In genomic region chr10:38908277-38908676, GRCm38 (mm10) we compare ENCODE assay signal across 9 mouse cellular contexts. TPM values are rescaled to one million over a fixed set of nuclear protein-coding genes. Genes with fewer than 3 reads are reported as not detected.
DNase-seq lines count a peak whose midpoint lies in the region; ATAC-seq lines count a peak whose summit lies in the region.
"Had no signal": no experiment of that assay in that cellular context is flagged by ENCODE, and none has a peak within 500 bp of the region (broad histone marks: within the 10 kb centered on the region; RNA-seq: fewer than 3 reads in every experiment).

No protein-coding gene starts in this region.

- H3K4me1 ChIP-seq in neural tube, embryonic 13.5 days (replicated peaks) = no peaks in the 10 kb centered on the region
- H3K4me1 ChIP-seq in hindbrain, embryonic 16.5 days (ENCODE audit: control insufficient read depth, insufficient read depth, low read depth, low read length) = no peaks in the 10 kb centered on the region

- H3K9ac ChIP-seq in neural tube, embryonic 13.5 days = no peak overlapping the region
- H3K9ac ChIP-seq in hindbrain, embryonic 16.5 days (ENCODE audit: low read depth, low read length) = no peak overlapping the region

- H3K4me2 ChIP-seq in neural tube, embryonic 13.5 days = no peak overlapping the region
- no peak overlapping the region for H3K4me2 ChIP-seq in hindbrain, embryonic 16.5 days (ENCODE audit: low read length)

- peak overlapping the region; percentile 23; the same call in 1 of the 2 replicates for H3K27ac ChIP-seq in neural tube, embryonic 13.5 days (replicated peaks)
- no peak overlapping the region; the same call in 1 of the 2 replicates for H3K27ac ChIP-seq in hindbrain, embryonic 16.5 days (ENCODE audit: low read depth, low read length)

- no peaks in the 10 kb centered on the region for H3K36me3 ChIP-seq in neural tube, embryonic 13.5 days
- H3K36me3 ChIP-seq in hindbrain, embryonic 16.5 days (ENCODE audit: control insufficient read depth, insufficient read depth, low read length) = no peaks in the 10 kb centered on the region

- no peaks in the 10 kb centered on the region for H3K9me3 ChIP-seq in neural tube, embryonic 13.5 days
- H3K9me3 ChIP-seq in hindbrain, embryonic 16.5 days (ENCODE audit: control insufficient read depth, low read length) = no peaks in the 10 kb centered on the region

- DNase-seq in neural tube, embryonic 10.5 days (ENCODE audit: extremely low spot score, low spot score) = no peak
- DNase-seq in gastrocnemius, adult 18-20 months (ENCODE audit: low spot score) = peak; percentile 67
- peak; percentile 22 to 25 for DNase-seq in layer of hippocampus, postnatal 25 days (ENCODE audit: extremely low spot score in 1 of 2, low spot score in 1 of 2)
- peak; percentile 76 to 92 for DNase-seq in lung, postnatal 4 days
- DNase-seq in testis, postnatal 10 days (ENCODE audit: low spot score) = peak; percentile 75
- no peak for DNase-seq in spleen, postnatal 10 days (ENCODE audit: low spot score in 2 of 2)

- no peak for ATAC-seq in neural tube, embryonic 13.5 days (ENCODE audit: low read depth)
- ATAC-seq in hindbrain, embryonic 16.5 days = peak; percentile 94

- H3K27me3 ChIP-seq in neural tube, embryonic 13.5 days = no peaks in the 10 kb centered on the region
- H3K27me3 ChIP-seq in hindbrain, embryonic 16.5 days (replicated peaks; ENCODE audit: control insufficient read depth, insufficient read depth, low read length) = no peaks in the 10 kb centered on the region

- 56% methylated on average over 9 of the region's 9 CpGs for WGBS in neural tube, embryonic 13.5 days
- 45% methylated on average over 9 of the region's 9 CpGs for WGBS in hindbrain, embryonic 16.5 days

- H3K4me3 ChIP-seq in neural tube, embryonic 13.5 days = no peak overlapping the region
- no peak overlapping the region for H3K4me3 ChIP-seq in hindbrain, embryonic 16.5 days (ENCODE audit: low read length)

RNA-seq across cellular contexts. Expression of gene Lama4, which starts 57.0 kb away (rescaled TPM):
- 33.3 and 36.7 TPM in 2 replicates for polyA plus RNA-seq in neural tube, embryonic 13.5 days (2015; fragmentation: Nextera tagmentation; extraction: Ambion mirVana)
- total RNA-seq in gastrocnemius, adult 18-20 months (2021) = 10 to 100 TPM; 13.7 to 19.2 TPM
- polyA plus RNA-seq in hindbrain, embryonic 16.5 days (2015; fragmentation: Nextera tagmentation; extraction: Ambion mirVana) = 18.7 and 26.7 TPM in 2 replicates
- total RNA-seq in layer of hippocampus, postnatal 25 days (2021) = 1 to 10 TPM; 4.3 to 7.0 TPM
- total RNA-seq: MEL had no signal

Comparison
In these comparisons a context has a peak if more than half of its experiments do, and no peak if none do; other contexts are left out.
1. DNase-seq: peak in gastrocnemius, adult 18-20 months (single experiment), layer of hippocampus, postnatal 25 days (2 of 2), lung, postnatal 4 days (2 of 2) and testis, postnatal 10 days (single experiment); none in neural tube, embryonic 10.5 days (single experiment) and spleen, postnatal 10 days (0 of 2).